Mouse (Mus musculus): ENCODE results near the gene Mypn. TPM values are rescaled to one million over a fixed set of nuclear protein-coding genes. Genes with fewer than 3 reads are reported as not detected.

Mypn gene
- polyA plus RNA-seq, 1 experiment from 2014 or later: 0.87 TPM

DNA sequence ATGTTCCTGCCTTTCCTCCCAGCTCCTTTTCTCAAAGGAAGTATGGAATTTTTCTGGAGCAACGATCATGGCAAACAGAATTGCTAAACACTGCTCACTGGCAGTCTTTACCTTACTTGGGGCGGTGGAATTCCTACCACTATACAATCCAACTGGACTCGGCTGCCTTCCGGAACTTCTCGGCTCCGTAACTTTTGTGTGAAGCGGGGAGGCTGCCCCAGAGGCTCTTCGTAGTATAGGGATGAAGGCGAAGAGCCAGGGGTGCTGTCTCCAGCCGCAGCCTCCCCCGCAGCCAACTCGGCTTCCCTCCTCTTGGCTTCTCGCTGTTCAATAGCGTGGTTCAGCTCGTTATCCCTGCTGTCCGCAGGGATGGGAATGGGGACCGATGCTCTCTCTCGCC is 11.5 kb downstream of the Mypn start:
- H3K4me1 ChIP-seq: no peaks in the 10 kb centered on the region
- no peaks in the 10 kb centered on the region for H3K9me3 ChIP-seq
- no peak overlapping the region for H3K9ac ChIP-seq
- no peaks in the 10 kb centered on the region for H3K27me3 ChIP-seq
- H3K27ac ChIP-seq: no peak overlapping the region
- no peaks in the 10 kb centered on the region for H3K36me3 ChIP-seq
- no peak overlapping the region for H3K4me3 ChIP-seq
- H3K4me2 ChIP-seq (replicated peaks): no peak overlapping the region
- no peak for ATAC-seq (ENCODE audit: insufficient number of reproducible peaks, insufficient read depth, low FRiP score, low TSS enrichment)
- WGBS: 66% methylated on average over 18 of the region's 18 CpGs

DNA sequence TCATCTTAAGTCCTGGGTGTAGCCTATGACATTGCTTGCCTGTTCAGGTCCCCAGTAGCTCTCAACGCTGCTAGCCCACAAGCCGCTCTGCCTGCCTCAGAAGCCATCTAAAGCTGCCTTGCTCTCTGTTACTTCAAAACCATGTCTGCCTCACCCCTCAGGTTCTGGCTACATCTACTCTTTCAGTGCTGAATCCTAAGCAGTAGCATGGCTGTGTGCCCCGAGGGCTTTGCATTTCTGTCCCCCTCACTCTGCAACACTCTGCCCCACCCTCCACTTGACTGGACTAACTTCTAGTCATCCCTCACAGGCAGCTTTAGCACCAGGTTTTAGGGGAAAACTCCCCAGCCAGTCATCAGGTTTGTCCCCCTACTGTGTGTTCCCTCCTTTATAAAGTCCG is 19.3 kb downstream of the Mypn start:
- WGBS: 71% methylated on average over 4 of the region's 4 CpGs

DNA sequence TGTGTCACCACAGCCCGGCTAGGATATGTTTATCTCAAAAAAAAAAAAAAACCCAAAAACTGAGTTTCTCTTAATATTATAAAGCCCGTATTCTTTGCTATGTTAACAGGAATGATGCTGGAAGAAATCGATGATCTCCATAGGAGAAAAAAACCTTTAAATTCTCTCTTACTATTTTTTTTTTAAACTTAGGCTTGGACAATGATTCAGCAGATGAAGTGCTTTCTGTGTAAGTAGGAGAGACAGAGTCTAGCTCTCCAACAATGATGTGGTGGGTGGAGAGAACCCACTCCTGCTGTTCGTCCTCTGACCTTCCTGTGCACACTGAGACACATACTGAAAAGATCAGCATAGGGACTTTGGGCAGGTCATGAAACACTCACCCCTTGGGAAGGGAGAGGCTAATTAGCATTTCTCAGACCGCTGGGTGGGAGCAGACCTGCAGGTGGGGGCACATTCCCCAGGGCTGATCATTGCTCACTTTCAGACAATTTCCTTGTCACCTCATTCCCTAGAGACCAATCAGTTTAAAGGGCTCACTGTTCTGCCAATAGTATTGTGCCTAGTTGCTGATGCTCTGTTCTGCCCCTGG is 21.5 kb downstream of the Mypn start:
- H3K9me3 ChIP-seq: no peaks in the 10 kb centered on the region
- H3K4me1 ChIP-seq: no peaks in the 10 kb centered on the region
- ATAC-seq (ENCODE audit: insufficient number of reproducible peaks, insufficient read depth, low FRiP score, low TSS enrichment): no peak
- WGBS: 72% methylated on average over 5 of the region's 5 CpGs
- no peaks in the 10 kb centered on the region for H3K27me3 ChIP-seq
- no peak overlapping the region for H3K9ac ChIP-seq
- no peak overlapping the region for H3K4me3 ChIP-seq
- H3K27ac ChIP-seq: no peak overlapping the region
- H3K36me3 ChIP-seq: no peaks in the 10 kb centered on the region
- no peak overlapping the region for H3K4me2 ChIP-seq (replicated peaks)

More for the DNA sequence above, 19.3 kb downstream of the Mypn start:
- Histone ChIP-seq H3K9me3 (no peaks in the 10 kb centered on the region), H3K4me1 (no peaks in the 10 kb centered on the region), H3K27me3 (no peaks in the 10 kb centered on the region), H3K36me3 (no peaks in the 10 kb centered on the region), H3K9ac (no peak overlapping the region), H3K4me3 (no peak overlapping the region), H3K4me2 (replicated peaks) (no peak overlapping the region), H3K27ac (no peak overlapping the region)
- no peak for ATAC-seq (ENCODE audit: insufficient number of reproducible peaks, insufficient read depth, low FRiP score, low TSS enrichment)

- 53% methylated on average over 1 of the region's 1 CpGs for WGBS
- no peaks in the 10 kb centered on the region for H3K9me3 ChIP-seq
- H3K27me3 ChIP-seq: no peaks in the 10 kb centered on the region
- H3K4me1 ChIP-seq: no peaks in the 10 kb centered on the region
- H3K27ac ChIP-seq: no peak overlapping the region
- H3K4me3 ChIP-seq: no peak overlapping the region
- H3K36me3 ChIP-seq: no peaks in the 10 kb centered on the region
- no peak overlapping the region for H3K4me2 ChIP-seq (replicated peaks)
- H3K9ac ChIP-seq: no peak overlapping the region
- no peak for ATAC-seq (ENCODE audit: insufficient number of reproducible peaks, insufficient read depth, low FRiP score, low TSS enrichment)
These were observed 22.6 kb downstream of the Mypn start for GRCm38 (mm10) chr10:63181166-63181565.

DNA sequence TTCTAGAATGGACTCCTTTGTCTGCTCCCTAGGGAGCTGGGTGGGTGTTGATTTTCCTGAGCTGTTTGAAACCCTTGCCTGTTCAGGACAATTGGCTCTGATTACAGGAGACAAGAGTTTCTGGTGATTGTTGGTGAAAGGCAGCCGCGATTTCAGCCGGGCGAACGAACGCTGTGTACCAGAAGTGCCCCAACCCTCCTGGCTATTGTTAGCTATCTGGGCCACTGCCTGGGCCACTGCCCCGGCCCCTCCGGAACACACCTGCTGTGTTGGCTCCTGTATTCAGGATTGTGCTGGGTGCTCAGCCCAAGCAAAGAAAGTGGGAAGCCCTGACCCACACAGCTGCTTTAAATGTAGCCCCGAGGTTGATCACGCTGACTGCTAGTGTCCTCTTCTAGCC is 24.2 kb downstream of the Mypn start:
- 81% methylated on average over 10 of the region's 10 CpGs for WGBS

DNA sequence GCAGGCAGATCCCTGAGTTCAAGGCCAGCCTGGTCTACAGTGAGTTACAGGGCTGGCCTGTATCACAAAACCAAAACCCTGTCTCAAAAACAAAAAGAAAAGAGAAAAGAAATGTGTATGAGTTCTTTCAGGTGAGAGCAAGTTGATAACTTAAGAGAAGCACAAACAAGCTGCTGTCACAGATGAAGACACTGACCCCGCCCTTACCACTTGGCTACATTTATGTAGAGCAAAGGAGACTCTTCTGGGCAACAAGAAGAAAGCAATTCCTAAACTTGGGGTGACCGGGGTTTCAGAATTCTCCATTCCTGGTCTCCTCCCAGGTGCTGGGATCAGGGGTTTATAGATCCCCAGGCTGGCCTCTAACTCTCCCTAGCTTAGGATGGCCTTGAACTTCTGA is 25.4 kb downstream of the Mypn start:
- H3K27ac ChIP-seq: no peak overlapping the region
- H3K9me3 ChIP-seq: no peaks in the 10 kb centered on the region
- no peak overlapping the region for H3K4me3 ChIP-seq
- no peaks in the 10 kb centered on the region for H3K4me1 ChIP-seq
- H3K27me3 ChIP-seq: no peaks in the 10 kb centered on the region
- no peak overlapping the region for H3K9ac ChIP-seq
- no peak overlapping the region for H3K4me2 ChIP-seq (replicated peaks)
- ATAC-seq (ENCODE audit: insufficient number of reproducible peaks, insufficient read depth, low FRiP score, low TSS enrichment): no peak
- 96% methylated on average over 2 of the region's 2 CpGs for WGBS
- H3K36me3 ChIP-seq: no peaks in the 10 kb centered on the region

More for the DNA sequence above, 24.2 kb downstream of the Mypn start:
- no peak for ATAC-seq (ENCODE audit: insufficient number of reproducible peaks, insufficient read depth, low FRiP score, low TSS enrichment)
- H3K4me3 ChIP-seq: no peak overlapping the region
- H3K4me1 ChIP-seq: no peaks in the 10 kb centered on the region
- no peak overlapping the region for H3K27ac ChIP-seq
- H3K36me3 ChIP-seq: no peaks in the 10 kb centered on the region
- H3K27me3 ChIP-seq: no peaks in the 10 kb centered on the region
- no peak overlapping the region for H3K9ac ChIP-seq
- H3K9me3 ChIP-seq: no peaks in the 10 kb centered on the region
- H3K4me2 ChIP-seq (replicated peaks): no peak overlapping the region

- H3K27ac ChIP-seq: no peak overlapping the region
- H3K4me3 ChIP-seq: no peak overlapping the region
- no peaks in the 10 kb centered on the region for H3K36me3 ChIP-seq
- H3K4me1 ChIP-seq: no peaks in the 10 kb centered on the region
- no peak overlapping the region for H3K9ac ChIP-seq
- 75% methylated on average over 21 of the region's 21 CpGs for WGBS
- no peaks in the 10 kb centered on the region for H3K9me3 ChIP-seq
- no peak overlapping the region for H3K4me2 ChIP-seq (replicated peaks)
- no peaks in the 10 kb centered on the region for H3K27me3 ChIP-seq
- no peak for ATAC-seq (ENCODE audit: insufficient number of reproducible peaks, insufficient read depth, low FRiP score, low TSS enrichment)
These were observed 26.2 kb downstream of the Mypn start for GRCm38 (mm10) chr10:63177286-63178140.

- 87% methylated on average over 8 of the region's 8 CpGs for WGBS
- Histone ChIP-seq H3K36me3 (no peaks in the 10 kb centered on the region), H3K4me3 (no peak overlapping the region), H3K9ac (no peak overlapping the region), H3K27ac (no peak overlapping the region), H3K4me1 (no peaks in the 10 kb centered on the region), H3K9me3 (no peaks in the 10 kb centered on the region), H3K27me3 (no peaks in the 10 kb centered on the region), H3K4me2 (replicated peaks) (no peak overlapping the region)
- ATAC-seq (ENCODE audit: insufficient number of reproducible peaks, insufficient read depth, low FRiP score, low TSS enrichment): no peak
These were observed 27.3 kb downstream of the Mypn start for GRCm38 (mm10) chr10:63176471-63176931.

- 81% methylated on average over 3 of the region's 3 CpGs for WGBS
- Histone ChIP-seq H3K36me3 (no peaks in the 10 kb centered on the region), H3K9me3 (no peaks in the 10 kb centered on the region), H3K4me1 (no peaks in the 10 kb centered on the region), H3K4me2 (replicated peaks) (no peak overlapping the region), H3K27ac (no peak overlapping the region), H3K27me3 (no peaks in the 10 kb centered on the region), H3K4me3 (no peak overlapping the region), H3K9ac (no peak overlapping the region)
- no peak for ATAC-seq (ENCODE audit: insufficient number of reproducible peaks, insufficient read depth, low FRiP score, low TSS enrichment)
These were observed 31.7 kb downstream of the Mypn start for GRCm38 (mm10) chr10:63172089-63172488.

DNA sequence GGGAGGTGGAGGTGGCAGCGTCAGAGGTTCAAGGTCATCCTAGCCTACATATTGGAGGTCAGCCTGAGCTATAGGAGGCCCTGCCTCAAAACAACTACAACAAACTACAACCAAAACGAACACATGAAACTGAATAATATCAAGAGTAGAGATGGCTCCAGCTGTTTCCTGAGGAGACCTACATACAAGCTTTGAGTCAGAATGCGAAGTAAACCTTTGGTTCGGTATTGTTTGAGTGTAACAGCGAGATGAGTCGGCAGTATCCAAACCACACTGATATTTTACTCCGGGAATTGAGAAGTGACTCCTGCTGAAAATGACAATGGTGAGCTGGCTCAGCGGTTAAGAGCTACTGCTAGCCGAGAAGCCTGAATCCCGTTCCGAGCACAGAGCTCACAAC is 34.2 kb downstream of the Mypn start:
- H3K9me3 ChIP-seq: no peaks in the 10 kb centered on the region
- no peaks in the 10 kb centered on the region for H3K4me1 ChIP-seq
- H3K4me2 ChIP-seq (replicated peaks): no peak overlapping the region
- H3K4me3 ChIP-seq: no peak overlapping the region
- no peaks in the 10 kb centered on the region for H3K36me3 ChIP-seq
- no peak for ATAC-seq (ENCODE audit: insufficient number of reproducible peaks, insufficient read depth, low FRiP score, low TSS enrichment)
- H3K9ac ChIP-seq: no peak overlapping the region
- no peak overlapping the region for H3K27ac ChIP-seq
- 90% methylated on average over 11 of the region's 11 CpGs for WGBS
- H3K27me3 ChIP-seq: no peaks in the 10 kb centered on the region

DNA sequence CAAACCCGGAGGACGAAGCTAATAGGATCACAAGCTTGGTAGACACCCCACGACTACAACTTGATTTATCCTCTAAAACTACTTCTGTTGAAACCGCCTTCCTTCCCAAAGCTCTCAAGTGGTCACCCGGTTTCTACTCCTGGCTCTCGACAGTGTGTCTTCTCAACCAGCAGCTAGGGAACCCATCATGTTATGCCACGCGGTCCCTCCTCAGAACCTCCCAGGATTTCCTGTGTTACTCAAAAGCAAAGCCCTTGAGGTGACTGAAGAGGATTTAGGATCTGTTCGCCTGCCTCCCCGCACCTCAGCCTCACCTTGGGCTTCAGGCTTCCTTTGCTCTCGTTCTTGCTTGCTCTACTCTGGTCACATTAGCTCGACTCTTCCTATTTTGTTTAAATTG is 35.6 kb downstream of the Mypn start:
- Histone ChIP-seq H3K27ac (no peak overlapping the region), H3K27me3 (no peaks in the 10 kb centered on the region), H3K4me3 (no peak overlapping the region), H3K9ac (no peak overlapping the region), H3K36me3 (no peaks in the 10 kb centered on the region), H3K4me2 (replicated peaks) (no peak overlapping the region), H3K4me1 (no peaks in the 10 kb centered on the region), H3K9me3 (no peaks in the 10 kb centered on the region)
- 92% methylated on average over 12 of the region's 12 CpGs for WGBS
- ATAC-seq (ENCODE audit: insufficient number of reproducible peaks, insufficient read depth, low FRiP score, low TSS enrichment): no peak

DNA sequence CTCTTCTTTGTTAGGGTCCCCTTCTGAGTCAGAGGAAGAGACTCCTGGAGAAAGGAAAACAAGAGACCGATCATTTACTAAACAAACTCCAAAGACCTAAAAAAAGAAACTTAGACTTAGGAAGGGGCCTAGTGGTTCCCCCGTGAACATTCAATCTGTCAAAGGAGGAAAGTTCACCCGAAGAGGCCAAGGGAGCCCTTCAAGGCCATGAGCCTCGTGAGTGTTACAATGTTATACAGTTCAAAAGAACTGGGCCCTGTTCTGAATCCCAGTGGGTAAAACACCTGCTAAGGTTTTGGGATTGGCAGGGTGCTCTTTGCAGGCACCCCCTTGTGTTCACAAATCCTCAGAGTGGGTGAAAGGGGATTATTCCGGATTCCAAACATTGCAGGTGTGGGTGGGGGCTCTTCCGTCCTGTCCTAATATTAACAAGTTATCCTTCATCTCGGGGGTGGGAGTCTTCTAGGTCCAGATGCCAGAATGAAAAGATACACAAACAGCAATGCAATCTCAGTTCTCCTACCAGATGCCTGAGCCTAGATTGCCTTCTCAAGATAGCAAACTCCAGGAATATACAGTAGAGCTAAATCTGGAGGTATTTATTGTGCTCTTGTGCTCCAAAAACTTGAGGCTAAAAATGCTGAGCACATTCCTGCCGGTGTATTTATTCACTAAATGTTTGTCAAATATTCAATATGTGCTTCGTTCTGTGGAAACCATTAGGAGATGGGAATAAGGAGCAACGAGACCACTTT is 36.3 kb downstream of the Mypn start:
- H3K4me3 ChIP-seq: no peak overlapping the region
- no peak overlapping the region for H3K9ac ChIP-seq
- ATAC-seq (ENCODE audit: insufficient number of reproducible peaks, insufficient read depth, low FRiP score, low TSS enrichment): no peak
- no peaks in the 10 kb centered on the region for H3K36me3 ChIP-seq
- no peaks in the 10 kb centered on the region for H3K27me3 ChIP-seq
- H3K9me3 ChIP-seq: no peaks in the 10 kb centered on the region
- no peaks in the 10 kb centered on the region for H3K4me1 ChIP-seq
- no peak overlapping the region for H3K4me2 ChIP-seq (replicated peaks)
- 86% methylated on average over 10 of the region's 10 CpGs for WGBS
- H3K27ac ChIP-seq: no peak overlapping the region

All from embryonic facial prominence, embryonic 12.5 days (tissue).